Mouse (Mus musculus) embryonic fibroblast, embryonic 13.5 days (primary cell): Measurements from ENCODE around the gene Glcci1.

Experiments
- CTCF ChIP-seq: IDR thresholded peaks from 2 replicates; pipeline ENCODE4 v1.5.1; 2011; ENCODE audit warnings: mild to moderate bottlenecking, control low read depth, low read length, moderate library complexity, borderline replicate concordance; ENCODE audit not compliant: insufficient read depth
- POLR2A ChIP-seq: IDR thresholded peaks from 2 replicates; pipeline ENCODE4 v1.6.1; 2011; ENCODE audit warnings: low read depth, mild to moderate bottlenecking, control low read depth, low read length, moderate library complexity

DNA sequence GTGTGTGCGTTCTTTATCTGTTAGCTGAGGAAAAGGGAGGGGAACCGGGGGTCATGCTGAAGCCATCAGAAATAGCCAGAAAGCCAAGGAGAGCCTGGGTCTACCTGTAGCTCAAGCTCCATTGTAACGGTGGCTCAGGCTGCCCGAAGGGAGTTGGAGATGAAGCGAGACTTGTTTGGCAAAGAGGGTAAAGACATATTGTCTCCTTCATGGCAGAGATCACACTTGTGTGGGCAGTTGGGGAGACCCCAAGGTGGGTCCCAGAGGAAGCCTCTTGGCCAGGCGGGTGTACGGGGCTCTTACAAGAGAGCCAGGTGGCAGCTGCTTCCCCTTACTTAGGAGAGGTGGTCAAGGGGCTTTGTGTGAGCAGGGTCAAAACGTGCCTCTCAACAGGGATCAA lies 118.8 kb downstream of the Glcci1 start:
- no peak for TF ChIP-seq CTCF
- TF ChIP-seq POLR2A, result no peak
